Mouse (Mus musculus): Measurements from ENCODE around the gene Odaph. TPM values are rescaled to one million over a fixed set of nuclear protein-coding genes. Genes with fewer than 3 reads are reported as not detected.
A peak's percentile ranks its signal among the peaks of the same experiment; 100 is the strongest.
"Not testable (repeated sequence)": the region's sequence is repeated elsewhere in the genome, so short reads cannot be mapped to it uniquely, and the experiment has no call there.

Odaph gene
- not detected for total RNA-seq (2022)

DNA sequence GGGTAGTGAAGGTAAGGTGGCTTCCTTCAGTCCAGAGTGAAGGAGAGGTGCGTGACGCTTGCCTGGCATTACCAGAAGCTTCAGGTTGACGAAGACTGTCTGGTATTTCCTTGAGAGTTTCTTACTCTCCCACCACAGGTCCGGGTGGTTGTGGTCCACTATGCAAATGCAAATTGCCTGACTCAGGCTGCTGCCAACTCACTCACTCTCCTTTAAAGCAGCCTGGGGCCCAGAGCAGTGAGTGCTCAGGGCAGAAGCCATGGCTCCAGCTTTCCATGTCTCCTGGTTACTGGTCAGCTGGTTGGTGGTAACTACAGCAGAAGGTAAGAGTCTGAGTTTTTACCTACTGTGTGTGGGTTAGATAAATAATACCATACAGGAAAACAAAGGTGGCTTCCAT lies at the start of gene Odaph:
Gene Odaph, plus strand, starts transcription at position 240 of the 400 bp plus-strand sequence.
- DNase-seq (ENCODE audit: low spot score in 2 of 2), result no peak

DNA sequence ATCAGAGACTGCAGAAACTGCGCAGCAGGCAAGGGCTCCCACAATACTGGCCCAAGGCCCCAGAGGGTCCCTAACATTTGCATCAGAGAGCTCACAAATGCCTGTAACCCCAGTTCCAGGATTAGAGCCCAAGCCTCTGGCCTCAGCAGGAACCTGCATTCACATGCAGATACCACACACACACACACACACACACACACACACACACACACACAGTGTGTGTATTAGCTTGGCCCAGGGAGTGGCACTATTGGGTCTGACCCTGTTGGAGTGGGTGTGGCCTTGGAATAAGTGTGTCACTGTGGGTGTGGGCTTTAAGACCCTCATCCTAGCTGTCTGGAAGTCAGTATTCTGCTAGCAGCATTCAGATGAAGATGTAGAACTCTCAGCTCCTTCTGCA lies 41.7 kb upstream of the Odaph start:
- DNase-seq (ENCODE audit: low spot score in 2 of 2), result not testable (repeated sequence)

DNA sequence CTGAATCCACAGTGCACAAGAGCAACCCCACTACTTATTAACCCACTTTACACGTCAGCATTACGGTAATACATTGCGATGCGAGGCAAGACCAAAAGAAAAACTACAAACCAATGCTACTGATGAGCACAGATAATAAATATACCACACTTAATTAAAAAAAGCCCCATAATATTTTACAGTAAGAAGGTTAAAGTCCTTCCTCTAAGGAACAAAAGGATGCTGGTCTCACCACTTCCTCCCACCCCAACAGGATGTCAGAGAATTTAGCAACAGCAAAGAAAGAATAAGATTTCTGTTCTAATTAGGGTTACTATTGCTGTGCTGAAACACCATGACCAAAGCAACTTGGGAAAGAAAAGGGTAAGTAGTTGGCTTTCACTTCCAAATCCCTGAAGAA lies 40.3 kb upstream of the Odaph start:
- DNase-seq (ENCODE audit: low spot score in 2 of 2), result no peak

GRCm38 (mm10) chr5:91949441-91949840 lies 37.8 kb upstream of the Odaph start:
- DNase-seq (ENCODE audit: low spot score in 2 of 2), result no peak

DNA sequence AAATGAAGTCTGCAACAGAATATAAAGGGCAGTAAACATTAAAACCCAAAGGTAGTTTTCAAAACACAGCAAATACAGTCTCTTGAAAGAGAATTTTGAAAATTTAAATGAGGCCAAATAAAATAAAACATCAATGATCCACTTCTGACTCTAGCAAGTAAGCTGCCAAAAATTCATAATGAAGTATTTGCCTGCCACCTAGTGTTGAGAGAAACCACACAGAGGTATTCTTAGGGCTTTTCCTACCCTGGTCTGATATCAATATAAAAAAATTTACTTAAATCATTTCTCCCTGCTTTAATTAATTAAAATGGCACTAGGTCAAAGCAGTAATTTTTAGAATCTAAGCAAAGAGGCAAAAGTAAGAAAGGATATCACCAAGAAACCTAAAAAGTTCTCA lies 35.9 kb upstream of the Odaph start:
- DNase-seq (ENCODE audit: low spot score in 2 of 2), result no peak

GRCm38 (mm10) chr5:91956991-91957760 lies 30.1 kb upstream of the Odaph start:
- no peak for DNase-seq (ENCODE audit: low spot score in 2 of 2)

DNA sequence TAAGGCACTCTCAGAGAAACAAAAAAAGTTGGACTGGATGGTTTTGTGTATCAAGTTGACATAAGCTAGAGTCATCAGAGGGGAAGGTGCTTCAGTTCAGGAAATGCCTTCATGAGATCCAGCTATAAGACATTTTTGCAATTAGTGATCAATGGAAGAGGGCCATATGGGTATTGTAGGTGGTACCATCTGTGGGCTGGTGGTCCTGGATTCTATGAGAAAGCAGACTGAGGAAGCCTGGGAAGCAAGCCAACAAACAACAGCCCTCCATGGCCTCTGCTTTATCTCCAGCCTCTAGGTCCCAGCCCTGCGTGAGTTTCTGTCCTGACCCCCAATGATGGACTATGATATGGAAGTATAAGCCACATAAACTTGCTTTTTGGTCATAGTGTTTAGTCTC lies 28.2 kb upstream of the Odaph start:
- peak; percentile 29 to 50 for DNase-seq (ENCODE audit: low spot score in 2 of 2)

GRCm38 (mm10) chr5:91959986-91960385 lies 27.3 kb upstream of the Odaph start:
- no peak for DNase-seq (ENCODE audit: low spot score in 2 of 2)

DNA sequence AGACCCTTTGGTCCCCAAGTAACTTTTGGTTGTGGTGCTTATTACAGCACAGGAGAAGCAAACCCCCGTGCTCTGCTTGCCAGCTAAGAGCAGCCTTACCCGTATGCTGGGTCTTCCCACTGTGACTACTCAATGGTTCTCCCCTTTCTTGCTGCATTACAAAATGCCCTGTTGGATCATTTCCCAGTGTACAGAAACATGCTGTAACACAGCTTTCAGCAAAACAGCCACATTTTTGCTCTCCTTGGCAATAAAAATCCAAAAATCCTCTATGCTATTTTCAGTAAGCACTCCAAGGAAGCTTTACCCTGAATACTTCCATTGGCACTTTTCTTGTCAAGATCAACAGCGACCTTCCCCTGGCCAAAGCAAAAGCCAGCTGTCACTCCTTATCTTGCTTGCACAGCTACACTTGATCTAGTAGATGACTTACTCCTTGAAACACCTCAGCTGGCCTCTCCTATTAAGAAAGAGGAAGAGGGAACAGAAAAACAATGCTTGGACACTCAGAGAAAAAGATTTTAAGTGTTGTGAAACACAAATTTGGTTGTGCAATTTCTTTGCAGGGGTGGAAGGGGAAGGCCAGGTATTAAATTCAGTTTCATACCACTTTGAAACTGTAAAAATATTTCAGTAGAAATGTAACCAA lies 26.5 kb upstream of the Odaph start:
- DNase-seq (ENCODE audit: low spot score in 2 of 2), result peak; percentile 21 to 36

- DNase-seq (ENCODE audit: low spot score in 2 of 2), result no peak
Observed at GRCm38 (mm10) chr5:91961370-91961769, 25.9 kb upstream of the Odaph start.

DNA sequence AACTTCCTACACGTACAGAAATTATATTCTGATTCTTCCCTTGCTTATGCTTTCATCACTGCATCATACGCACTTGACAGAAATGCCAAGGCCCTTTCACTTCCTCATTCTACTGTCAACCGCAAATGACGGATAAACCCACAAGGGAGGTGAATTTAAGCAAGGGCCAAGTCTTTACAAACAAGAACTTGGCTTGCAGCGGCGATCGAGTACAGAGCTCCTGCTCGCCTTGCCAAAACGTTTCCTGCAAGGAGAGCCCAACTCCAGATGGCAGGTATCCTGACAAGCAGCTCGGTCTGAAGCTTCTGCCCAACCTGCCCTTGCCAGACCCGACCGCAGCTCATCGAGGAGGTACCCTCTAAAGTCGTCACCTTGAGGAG lies 25.0 kb upstream of the Odaph start:
- DNase-seq (ENCODE audit: low spot score in 2 of 2), result no peak

GRCm38 (mm10) chr5:91962639-91963440 lies 24.4 kb upstream of the Odaph start, which contains the start of gene Rchy1:
TSS of gene Rchy1 (minus strand) at chr5:91963068.
- peak; percentile 89 to 92 for DNase-seq (ENCODE audit: low spot score in 2 of 2)

GRCm38 (mm10) chr5:91972046-91972445 lies 15.2 kb upstream of the Odaph start:
- no peak for DNase-seq (ENCODE audit: low spot score in 2 of 2)

DNA sequence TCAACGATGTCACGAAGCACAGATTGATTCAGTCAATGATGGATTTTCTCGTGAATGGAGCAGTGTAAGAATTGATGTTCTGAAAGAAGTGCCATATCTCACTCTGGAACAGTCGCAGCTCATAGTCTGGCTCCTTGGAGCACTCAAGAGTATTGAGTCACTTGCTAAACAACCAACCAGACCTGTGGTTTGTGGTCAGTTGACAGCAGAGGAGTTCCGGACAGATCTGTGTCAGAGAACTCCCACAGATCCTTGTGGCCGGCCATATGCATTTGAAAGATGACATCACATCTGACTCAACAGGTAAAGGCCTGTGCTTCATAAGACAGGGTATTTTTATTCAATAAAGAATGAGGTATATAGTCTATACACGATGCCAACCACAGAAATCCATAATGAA lies 13.3 kb upstream of the Odaph start:
- DNase-seq (ENCODE audit: low spot score in 2 of 2), result no peak

- no peak for DNase-seq (ENCODE audit: low spot score in 2 of 2)
Observed at GRCm38 (mm10) chr5:91975758-91976157, 11.5 kb upstream of the Odaph start.

DNA sequence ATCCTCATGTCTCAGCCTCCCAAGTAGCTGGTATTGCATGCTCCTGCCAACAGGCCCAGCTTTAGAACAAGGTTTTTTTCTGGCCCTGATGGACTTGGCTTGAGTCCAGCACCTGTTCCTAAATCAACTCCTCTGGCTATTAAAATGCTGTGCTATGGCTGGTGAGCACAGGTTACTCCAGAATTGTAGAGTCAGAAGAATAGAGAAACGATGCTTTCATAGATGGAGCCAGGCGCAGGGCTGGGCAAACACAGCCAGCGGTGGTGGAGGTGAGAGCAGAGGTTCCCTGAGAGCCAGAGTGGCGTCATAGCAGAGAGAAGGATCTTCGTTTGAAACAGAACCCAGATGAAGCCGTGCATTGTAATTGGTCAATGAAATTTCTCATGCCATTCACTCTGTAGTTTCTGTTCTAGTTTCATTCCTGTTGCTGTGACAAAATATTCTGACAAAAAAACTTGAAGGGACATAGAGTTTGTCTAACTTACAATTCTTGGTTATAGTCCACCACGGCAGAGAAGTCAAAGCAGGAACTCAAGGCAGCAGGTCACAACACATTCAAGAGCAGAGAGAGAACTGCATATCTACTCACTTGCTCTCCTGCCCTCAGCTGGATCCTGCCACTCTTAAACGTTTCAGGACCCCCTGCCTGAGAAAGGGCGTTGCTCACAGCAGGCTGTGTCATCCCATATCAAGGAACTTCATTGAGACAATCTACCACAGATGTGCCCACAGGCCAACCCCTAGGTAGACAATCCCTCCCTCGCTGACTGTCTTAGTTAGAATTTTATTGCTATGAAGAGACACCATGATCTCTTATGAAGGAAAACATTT lies 10.5 kb upstream of the Odaph start:
- DNase-seq (ENCODE audit: low spot score in 2 of 2), result no peak

DNA sequence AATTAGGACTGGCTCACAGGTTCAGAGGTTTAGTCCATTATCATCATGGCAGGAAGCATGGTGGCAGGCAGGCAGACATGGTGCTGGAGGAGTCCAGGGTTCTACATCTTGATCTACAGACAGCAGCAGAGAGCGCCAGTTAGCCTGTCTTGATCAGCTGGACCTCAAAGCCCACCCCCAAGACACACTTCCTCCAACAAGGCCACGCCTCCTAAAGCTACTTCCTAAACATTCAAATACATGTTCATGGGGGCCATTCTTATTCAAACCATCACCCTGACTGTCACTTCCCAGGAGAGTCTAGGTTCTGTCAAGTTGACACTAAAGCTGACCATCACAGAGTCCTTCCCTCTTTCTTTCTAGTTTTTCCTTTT lies 9.9 kb upstream of the Odaph start:
- no peak for DNase-seq (ENCODE audit: low spot score in 2 of 2)

DNA sequence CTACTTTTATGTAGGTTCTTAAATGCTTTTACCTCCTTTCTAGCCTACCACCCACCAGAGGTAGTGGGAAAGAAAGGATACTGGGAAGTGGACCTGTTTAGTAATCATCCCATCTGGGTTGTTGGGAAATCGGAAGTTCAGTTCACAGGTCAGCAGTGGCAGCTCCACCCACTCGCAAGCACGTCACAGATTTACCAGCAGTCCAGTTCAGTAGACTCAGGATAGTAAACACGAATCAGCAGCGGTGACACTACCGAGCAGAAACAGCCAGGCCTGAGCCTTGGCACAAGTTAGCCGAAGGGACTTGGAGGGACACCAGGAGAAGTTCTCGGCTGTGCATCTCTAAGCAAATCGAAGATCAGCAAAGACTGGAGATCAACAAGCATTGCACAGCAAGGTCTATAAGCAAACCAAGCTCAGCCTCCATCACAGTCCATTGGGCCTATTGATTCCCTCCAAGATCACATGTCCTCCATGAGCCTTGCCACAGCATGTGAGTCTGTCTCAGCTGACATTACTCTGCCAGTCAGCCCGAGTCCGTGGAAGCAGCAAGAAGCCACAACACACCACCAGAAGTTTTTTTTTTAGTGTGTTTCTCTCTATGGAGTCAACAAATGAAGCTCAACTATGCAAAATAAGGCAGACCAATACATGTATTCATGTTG lies 6.0 kb upstream of the Odaph start:
- DNase-seq (ENCODE audit: low spot score in 2 of 2), result no peak

GRCm38 (mm10) chr5:91983490-91983889 lies 3.8 kb upstream of the Odaph start:
- no peak for DNase-seq (ENCODE audit: low spot score in 2 of 2)

- no peak for DNase-seq (ENCODE audit: low spot score in 2 of 2)
Observed at GRCm38 (mm10) chr5:91985721-91986120, 1.6 kb upstream of the Odaph start.

GRCm38 (mm10) chr5:91987799-91988198 lies 524 bp downstream of the Odaph start:
- DNase-seq (ENCODE audit: low spot score in 2 of 2), result no peak
